Mouse (Mus musculus): ENCODE measurements around the gene Osbpl6.
"Not testable (repeated sequence)": the region's sequence is repeated elsewhere in the genome, so short reads cannot be mapped to it uniquely, and the experiment has no call there.

Osbpl6 gene

DNA sequence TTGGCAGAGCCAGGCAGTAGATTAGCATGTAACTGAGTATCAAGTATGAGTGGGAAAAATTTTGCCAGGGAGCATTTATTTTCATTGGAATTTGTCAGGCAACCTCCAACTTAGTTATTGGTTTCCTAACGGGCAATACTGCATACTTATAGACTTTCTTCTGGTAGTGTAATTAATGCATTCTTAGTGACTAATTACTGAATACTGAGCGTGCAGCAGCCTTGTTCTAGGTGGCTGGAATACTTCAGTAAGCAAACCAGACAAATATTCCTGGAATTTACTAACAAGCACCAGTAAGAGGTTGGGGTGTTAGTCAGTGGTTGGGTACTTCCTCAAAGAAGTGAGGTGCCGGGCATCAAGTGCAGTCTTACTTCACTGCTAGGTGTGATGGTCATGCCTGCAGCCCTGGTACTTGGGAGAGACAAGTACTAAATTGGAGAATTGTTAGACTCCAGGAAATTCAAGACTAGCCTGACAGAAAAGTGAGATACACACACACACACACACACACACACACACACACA, 186.2 kb downstream of the Osbpl6 start:
- ChIA-PET CTCF (no interaction called here), POLR2A (no interaction called here)

DNA sequence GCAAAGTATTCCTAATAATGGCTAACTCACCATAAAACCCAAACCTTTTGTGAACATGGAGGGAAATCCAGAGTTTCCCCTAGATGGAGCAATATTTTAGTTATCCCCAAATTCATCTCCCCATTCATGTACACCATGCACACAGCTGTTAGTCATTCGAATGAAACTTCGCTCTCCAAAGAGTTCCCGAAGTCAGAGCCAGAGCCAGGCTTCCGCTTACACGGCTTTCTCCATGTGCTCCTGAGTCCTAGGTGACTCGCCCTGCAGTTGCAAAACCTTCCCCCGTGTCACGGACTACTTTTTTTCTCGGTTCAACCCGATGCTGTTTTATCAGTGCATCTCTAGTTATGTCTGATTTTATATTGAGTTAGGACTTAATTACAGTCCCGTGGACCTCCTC, 191.2 kb downstream of the Osbpl6 start:
- POLR2A ChIA-PET, result interaction anchor here in 1 of 4 experiments (0.6 kb wide), 1 partner anchor 10 kb away, joined by 3 read pairs; no protein-coding TSS in a partner anchor
- CTCF ChIA-PET, result interaction anchor here in 1 of 4 experiments (2.1 kb wide), 1 partner anchor 20 kb away, joined by 6 read pairs; no protein-coding TSS in a partner anchor

- POLR2A ChIA-PET, result no interaction called here
- CTCF ChIA-PET, result interaction anchor here in 1 of 4 experiments (0.8 to 2.2 kb wide), 2 partner anchors 19 to 27 kb away, joined by 3 to 7 read pairs; no protein-coding TSS in a partner anchor
These were observed 192.9 kb downstream of the Osbpl6 start for GRCm38 (mm10) chr2:76599214-76599613.

DNA sequence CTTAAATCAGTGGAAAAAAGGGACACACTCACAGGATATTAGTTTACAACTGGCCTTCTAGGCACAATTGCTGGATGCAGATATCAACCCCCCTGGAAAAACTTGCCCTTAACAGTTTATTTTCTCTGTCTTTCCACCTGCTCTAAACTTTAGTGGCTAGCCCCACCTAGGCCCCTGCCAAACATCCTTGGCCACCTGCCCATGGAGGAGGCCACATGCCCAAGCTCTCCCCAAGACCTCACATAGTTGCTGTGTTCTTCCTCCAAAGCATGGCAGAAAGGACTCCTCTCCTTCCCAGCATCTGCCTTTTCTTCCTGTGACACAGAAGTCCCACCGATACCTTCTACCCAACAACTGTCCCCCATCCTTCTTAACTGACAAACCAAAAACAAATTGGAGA, 195.9 kb downstream of the Osbpl6 start:
- ChIA-PET POLR2A (interaction anchor here in 1 of 4 experiments (1.1 kb wide), 1 partner anchor 19 kb away, joined by 3 read pairs; no protein-coding TSS in a partner anchor), CTCF (interaction anchor here in 2 of 4 experiments (1.0 to 1.5 kb wide), 2 partner anchors 9 to 15 kb away, joined by 3 to 4 read pairs; no protein-coding TSS in a partner anchor)

DNA sequence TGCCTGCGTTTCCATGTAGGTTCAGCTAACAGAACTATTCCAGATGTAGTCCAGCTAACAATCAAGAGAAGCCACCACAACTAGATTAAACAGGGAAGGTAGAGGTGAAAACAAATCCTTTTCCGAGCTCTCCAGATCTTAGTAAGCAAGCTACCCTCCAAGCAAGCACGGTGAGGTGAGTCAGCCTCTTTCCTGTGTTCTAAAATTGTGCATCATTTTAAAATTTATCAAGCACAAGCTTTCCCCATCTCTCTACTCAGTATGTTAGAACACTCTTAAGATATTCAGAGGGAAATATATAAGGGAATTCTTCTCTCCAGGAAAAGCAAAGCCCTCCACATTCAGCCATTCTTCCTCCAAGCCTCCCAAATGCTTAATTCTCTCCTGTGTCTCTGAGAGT, 200.4 kb downstream of the Osbpl6 start:
- CTCF ChIA-PET, result interaction anchor here in 2 of 4 experiments (0.6 to 1.7 kb wide), 2 partner anchors 31 to 244 kb away, joined by 3 to 5 read pairs; no protein-coding TSS in a partner anchor
- POLR2A ChIA-PET, result interaction anchor here in 1 of 4 experiments (0.7 kb wide), 1 partner anchor 55 kb away, joined by 3 read pairs; no protein-coding TSS in a partner anchor

DNA sequence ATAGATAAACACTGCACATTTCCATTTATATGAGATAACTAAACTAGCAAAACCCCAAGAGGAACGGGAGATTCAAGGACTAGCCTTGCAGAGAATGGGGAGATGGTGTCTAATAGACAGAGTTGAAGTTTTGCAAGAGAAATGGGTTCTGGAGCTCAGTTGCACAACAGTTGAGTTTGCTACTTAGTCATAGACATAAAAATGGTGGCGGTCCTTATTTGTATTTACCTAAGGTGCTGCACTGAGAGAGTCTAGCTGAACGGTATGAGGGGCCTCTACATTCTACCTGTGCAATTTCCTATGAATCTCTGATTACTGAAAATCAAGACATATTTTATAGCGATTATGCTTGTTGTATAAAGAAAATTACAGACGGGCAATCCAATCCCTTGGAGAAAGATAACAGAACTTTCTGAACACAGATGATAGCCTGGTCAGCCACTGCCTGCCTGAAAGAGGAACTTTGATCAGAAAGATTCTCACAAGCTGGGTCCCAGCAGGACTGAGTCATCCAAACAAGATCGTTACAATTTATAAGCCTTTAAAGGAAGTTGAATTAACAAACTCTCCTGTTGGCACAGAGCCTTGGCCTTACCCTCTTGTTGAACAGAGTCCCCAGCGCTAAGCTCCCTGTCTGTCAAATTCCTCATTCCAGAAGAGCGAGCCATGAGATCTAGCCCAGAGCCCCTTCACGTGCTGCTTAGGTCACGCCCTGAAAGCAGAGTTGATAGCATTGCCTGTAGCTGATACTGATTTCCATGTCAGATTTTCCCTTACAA, 204.2 kb downstream of the Osbpl6 start:
- CTCF ChIA-PET, result interaction anchor here in 1 of 4 experiments (0.7 kb wide), 1 partner anchor 770 kb away, joined by 3 read pairs; no protein-coding TSS in a partner anchor
- POLR2A ChIA-PET, result interaction anchor here in 1 of 4 experiments (0.7 kb wide), 2 partner anchors 66 to 132 kb away, joined by 3 read pairs; no protein-coding TSS in a partner anchor

GRCm38 (mm10) chr2:76611996-76612395, 205.7 kb downstream of the Osbpl6 start:
- POLR2A ChIA-PET, result no interaction called here
- CTCF ChIA-PET, result no interaction called here

- ChIA-PET POLR2A (interaction anchor here in 3 of 4 experiments (0.6 to 1.4 kb wide), 7 partner anchors 23 to 256 kb away, joined by 3 to 7 read pairs (median 4); no protein-coding TSS in a partner anchor), CTCF (interaction anchor here (0.5 to 3.0 kb wide), 47 partner anchors 10 to 1489 kb away, joined by 3 to 54 read pairs (median 4); partner anchors contain the start of genes Prkra (in 3 of the 4), Rbm45 (in 3 of the 4), Pjvk (in 2 of the 4) and Cyct (in 1 of the 4))
These were observed 211.8 kb downstream of the Osbpl6 start for GRCm38 (mm10) chr2:76618078-76618477.

DNA sequence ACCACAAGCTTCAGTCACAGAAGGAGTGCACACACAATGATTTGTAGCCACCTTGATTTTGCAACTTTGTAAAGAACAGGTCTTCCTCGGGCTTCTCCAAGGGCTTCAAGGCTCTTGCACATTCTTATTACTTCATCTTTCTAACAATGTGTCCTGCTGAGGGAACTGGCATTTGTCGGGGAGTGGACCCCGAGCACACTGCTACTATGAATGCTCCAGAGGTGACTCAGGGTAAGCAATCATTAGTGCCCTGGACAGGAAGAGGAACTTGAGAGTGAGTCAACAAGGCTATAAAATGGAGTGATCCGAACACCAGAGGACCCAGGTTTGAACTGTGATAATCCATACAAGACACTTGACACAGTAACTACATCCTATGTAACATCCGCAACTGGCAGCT, 213.9 kb downstream of the Osbpl6 start:
- ChIA-PET CTCF (interaction anchor here in 1 of 4 experiments (0.6 kb wide), 1 partner anchor 12 kb away, joined by 9 read pairs; no protein-coding TSS in a partner anchor), POLR2A (interaction anchor here in 1 of 4 experiments (1.1 kb wide), 1 partner anchor 75 kb away, joined by 5 read pairs; no protein-coding TSS in a partner anchor)

DNA sequence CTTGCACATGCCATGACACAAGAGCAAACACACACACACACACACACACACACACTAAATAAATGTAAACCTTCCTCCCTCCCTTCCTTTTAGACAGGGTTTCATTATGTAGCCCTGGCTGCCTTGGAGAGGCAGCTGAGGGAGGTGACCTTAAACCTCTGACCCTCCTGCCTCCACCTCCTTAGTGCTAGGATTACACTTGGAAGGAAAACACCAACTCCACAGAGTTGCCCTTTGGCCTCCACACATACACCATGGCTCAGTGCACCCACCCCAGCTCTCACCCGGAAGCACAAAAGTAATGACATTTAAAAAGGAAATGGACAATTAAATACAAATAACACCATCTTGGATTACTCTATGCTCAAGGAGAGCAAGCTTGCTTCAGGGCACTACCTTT, 215.4 kb downstream of the Osbpl6 start:
- CTCF ChIA-PET, result no interaction called here
- POLR2A ChIA-PET, result interaction anchor here in 3 of 4 experiments (0.6 to 1.4 kb wide), 5 partner anchors 19 to 323 kb away, joined by 3 to 5 read pairs (median 3); partner anchors contain the start of genes Prkra (in 2 of the 3) and Pjvk (in 1 of the 3)

DNA sequence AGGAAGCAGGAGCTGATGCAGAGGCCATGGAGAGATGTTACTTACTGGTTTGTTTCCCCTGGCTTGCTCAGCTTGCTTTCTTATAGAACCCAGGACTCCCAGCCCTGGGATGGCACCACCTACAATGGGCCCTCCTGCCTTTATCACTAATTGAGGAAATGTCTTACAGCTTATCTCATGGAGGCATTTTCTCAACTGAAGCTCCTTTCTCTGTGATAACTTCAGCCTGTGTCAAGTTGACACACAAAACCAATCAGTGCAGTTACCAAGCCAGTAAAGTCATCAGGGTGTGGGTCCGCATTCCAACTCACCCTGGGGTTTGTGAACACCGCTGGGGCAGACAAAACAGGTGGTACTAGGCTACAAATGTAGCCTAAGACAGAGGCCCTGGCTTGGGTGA, 216.0 kb downstream of the Osbpl6 start:
- CTCF ChIA-PET, result not testable (repeated sequence)
- POLR2A ChIA-PET, result interaction anchor here in 2 of 4 experiments (1.0 to 1.2 kb wide), 2 partner anchors 25 to 26 kb away, joined by 3 read pairs; partner anchors contain the start of genes Prkra (in 2 of the 2) and Pjvk (in 1 of the 2)

DNA sequence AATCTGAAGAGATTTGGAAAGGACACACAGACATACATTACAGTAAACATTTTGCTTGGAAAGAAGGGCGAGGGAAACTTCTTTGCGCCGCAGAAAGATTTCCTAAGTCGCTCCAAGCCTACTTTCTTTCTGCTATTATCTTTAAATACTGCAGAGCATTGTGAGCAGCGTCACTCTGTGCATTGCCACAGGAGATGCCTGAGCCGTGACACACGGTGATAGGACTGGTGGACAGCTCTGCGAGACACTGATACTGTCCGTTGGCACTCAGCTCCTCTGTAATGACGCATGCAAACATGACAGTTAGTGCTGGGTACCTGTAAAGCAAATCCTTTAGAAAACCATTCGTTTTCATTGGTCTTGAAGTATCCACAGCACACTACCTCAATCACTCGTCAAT, 224.0 kb downstream of the Osbpl6 start:
- CTCF ChIA-PET, result no interaction called here

GRCm38 (mm10) chr2:76631600-76631999, 225.3 kb downstream of the Osbpl6 start:
- POLR2A ChIA-PET, result no interaction called here
- CTCF ChIA-PET, result no interaction called here

More for the DNA sequence above, 224.0 kb downstream of the Osbpl6 start:
- POLR2A ChIA-PET, result no interaction called here

DNA sequence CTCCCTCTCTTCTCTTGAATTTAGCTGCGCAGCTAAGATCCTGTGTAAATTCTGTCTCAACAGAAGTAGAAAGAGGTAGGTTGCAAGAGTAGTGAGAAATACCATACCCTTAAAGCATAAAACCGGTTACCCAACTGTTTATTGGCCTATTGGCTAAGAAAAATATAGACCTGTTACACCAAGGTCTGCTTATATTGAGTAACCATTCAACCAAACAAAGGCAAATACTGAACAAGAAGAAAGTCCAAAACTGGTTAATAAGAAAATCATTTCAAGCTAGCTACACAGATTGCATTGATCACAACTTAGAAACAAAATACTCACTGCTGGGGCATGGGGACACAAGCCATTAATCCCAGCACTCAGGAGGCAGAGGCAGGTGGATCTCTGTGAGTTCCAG, 233.3 kb downstream of the Osbpl6 start:
- POLR2A ChIA-PET, result interaction anchor here in 2 of 4 experiments (1.5 to 1.7 kb wide), 2 partner anchors 8 to 9 kb away, joined by 4 read pairs; partner anchors contain the start of genes Pjvk (in 2 of the 2) and Prkra (in 2 of the 2)

GRCm38 (mm10) chr2:76643801-76644200, 237.5 kb downstream of the Osbpl6 start:
- POLR2A ChIA-PET, result interaction anchor here in 1 of 4 experiments (1.5 kb wide), 1 partner anchor 31 kb away, joined by 4 read pairs; the partner anchor contains the start of gene Plekha3
- CTCF ChIA-PET, result no interaction called here

More for the DNA sequence above, 233.3 kb downstream of the Osbpl6 start:
- CTCF ChIA-PET, result no interaction called here

DNA sequence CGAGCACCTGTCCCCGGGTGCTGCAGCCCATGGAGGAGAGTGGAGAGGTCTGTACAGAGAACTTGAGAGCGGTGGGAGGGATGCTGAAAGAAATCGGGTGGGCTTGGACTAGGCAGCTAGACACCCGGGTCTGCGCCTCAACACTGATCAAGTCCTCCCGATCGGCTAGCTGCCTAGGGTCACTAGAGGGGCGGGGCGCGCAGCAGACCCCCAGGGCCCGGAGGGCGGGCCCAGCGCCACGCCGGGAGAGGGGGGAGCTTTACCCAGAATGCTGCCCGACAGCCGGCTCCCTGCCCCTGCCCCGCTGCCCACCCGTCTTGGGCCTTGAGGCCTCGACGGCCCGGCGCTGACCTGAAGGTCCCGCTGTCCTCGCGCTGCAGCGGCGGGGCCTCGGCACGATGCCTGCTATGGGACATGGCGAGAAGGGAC, 241.1 kb downstream of the Osbpl6 start:
- CTCF ChIA-PET, result interaction anchor here (0.5 to 2.3 kb wide), 15 partner anchors 8 to 533 kb away, joined by 3 to 11 read pairs (median 4); partner anchors contain the start of gene Rbm45 (in 2 of the 4)
- POLR2A ChIA-PET, result interaction anchor here in 3 of 4 experiments (0.5 to 2.4 kb wide), 47 partner anchors 8 to 943 kb away, joined by 3 to 20 read pairs (median 4); partner anchors contain the start of genes Rbm45 (in 3 of the 3), Plekha3 (in 2 of the 3), Agps (in 1 of the 3) and Cyct (in 1 of the 3)

DNA sequence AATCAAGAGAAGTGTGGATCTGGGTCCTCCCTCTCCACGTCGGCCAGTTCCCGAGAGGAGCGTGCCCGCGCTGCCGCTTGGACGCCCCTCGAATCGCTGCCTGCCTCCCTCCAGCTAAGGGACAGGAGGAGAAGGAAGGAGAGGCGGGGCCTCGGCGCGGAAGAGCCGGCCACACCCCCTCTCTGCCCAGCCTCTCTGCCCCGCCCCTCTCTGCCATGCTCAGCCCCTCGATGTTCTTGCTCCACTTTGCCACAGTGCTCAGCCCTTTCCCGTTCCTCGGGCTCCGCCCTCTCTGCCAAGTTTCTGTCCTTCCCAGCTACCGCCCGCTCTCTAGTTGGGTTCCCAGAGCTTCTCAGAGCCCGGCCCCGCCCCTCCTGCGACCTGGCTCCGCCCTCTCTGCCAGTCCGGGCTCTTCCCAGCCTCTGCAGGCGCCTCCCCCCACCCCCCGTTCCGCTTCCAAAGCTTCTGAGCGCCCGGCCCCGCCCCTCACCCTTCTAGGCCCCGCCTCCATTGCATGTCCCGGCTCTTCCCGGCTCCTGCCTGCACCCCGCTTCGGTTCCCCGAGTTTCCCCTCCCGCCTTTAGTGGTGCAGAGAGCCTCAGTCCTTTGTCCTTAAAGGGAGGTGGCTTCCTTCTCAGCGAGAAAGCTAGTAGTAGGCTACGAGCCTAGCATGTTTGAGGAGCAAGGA, 241.7 kb downstream of the Osbpl6 start, which contains the start of the genes Prkra and Pjvk:
Gene Prkra, minus strand, starts transcription at position 133 of the 688 bp plus-strand sequence.
Gene Pjvk, plus strand, starts transcription at position 594 of the 688 bp plus-strand sequence.
- CTCF ChIA-PET, result interaction anchor here (0.5 to 2.3 kb wide), 18 partner anchors 8 to 696 kb away, joined by 3 to 11 read pairs (median 4); partner anchors contain the start of gene Rbm45 (in 2 of the 4)
- POLR2A ChIA-PET, result interaction anchor here in 3 of 4 experiments (0.5 to 2.4 kb wide), 51 partner anchors 9 to 990 kb away, joined by 3 to 20 read pairs (median 4); partner anchors contain the start of genes Rbm45 (in 3 of the 3), Plekha3 (in 2 of the 3), Agps (in 1 of the 3) and Cyct (in 1 of the 3)

Data from embryonic stem cell, embryonic (primary cell).